Mouse (Mus musculus) layer of hippocampus, adult 18-20 months (tissue): ENCODE measurements around the gene Guca2b. TPM values are rescaled to one million over a fixed set of nuclear protein-coding genes. Genes with fewer than 3 reads are reported as not detected.
"Not testable (repeated sequence)": the region's sequence is repeated elsewhere in the genome, so short reads cannot be mapped to it uniquely, and the experiment has no call there.

Source experiments
- DNase-seq, 2 experiments: peaks; one replicate each; pipeline ENCODE4 v3.0.0; 2022; ENCODE audit warnings: low spot score in 2 of 2
- total RNA-seq, 2 experiments: library from RNA; stranded (reverse); gene quantifications; 2 replicates each; pipeline ENCODE4 v1.2.3; 2021

The Guca2b gene
- total RNA-seq, 2 experiments from 2014 or later: not detected

- no peak for DNase-seq
These were observed 508 bp downstream of the Guca2b start for GRCm38 (mm10) chr4:119658246-119658645.

- DNase-seq: no peak
These were observed 1.7 kb downstream of the Guca2b start for GRCm38 (mm10) chr4:119657011-119657410.

- DNase-seq: no peak
These were observed 16.1 kb downstream of the Guca2b start for GRCm38 (mm10) chr4:119642666-119643065.

GRCm38 (mm10) chr4:119638656-119639055 lies 20.1 kb downstream of the Guca2b start:
- no peak for DNase-seq

- DNase-seq: no peak
These were observed 20.8 kb downstream of the Guca2b start for GRCm38 (mm10) chr4:119637946-119638345.

GRCm38 (mm10) chr4:119637176-119637845 lies 21.4 kb downstream of the Guca2b start, which contains the start of gene Guca2a:
Gene Guca2a, plus strand, starts transcription at chr4:119637704.
- no peak for DNase-seq

GRCm38 (mm10) chr4:119636731-119637130 lies 22.0 kb downstream of the Guca2b start:
- DNase-seq: no peak

GRCm38 (mm10) chr4:119635686-119636085 lies 23.1 kb downstream of the Guca2b start:
- no peak for DNase-seq

- DNase-seq: no peak
These were observed 23.7 kb downstream of the Guca2b start for GRCm38 (mm10) chr4:119634908-119635660.

- no peak for DNase-seq
These were observed 24.8 kb downstream of the Guca2b start for GRCm38 (mm10) chr4:119633948-119634347.

GRCm38 (mm10) chr4:119633342-119633741 lies 25.4 kb downstream of the Guca2b start:
- DNase-seq: no peak

GRCm38 (mm10) chr4:119632721-119633120 lies 26.0 kb downstream of the Guca2b start:
- DNase-seq: no peak

GRCm38 (mm10) chr4:119631115-119631919 lies 27.4 kb downstream of the Guca2b start:
- DNase-seq: peak; percentile 55 to 71

- DNase-seq: not testable (repeated sequence)
These were observed 30.4 kb downstream of the Guca2b start for GRCm38 (mm10) chr4:119628363-119628762.

- no peak for DNase-seq
These were observed 31.4 kb downstream of the Guca2b start for GRCm38 (mm10) chr4:119627317-119627716.

GRCm38 (mm10) chr4:119626876-119627275 lies 31.9 kb downstream of the Guca2b start:
- no peak for DNase-seq

GRCm38 (mm10) chr4:119626081-119626645 lies 32.6 kb downstream of the Guca2b start:
- DNase-seq: no peak

- no peak for DNase-seq
These were observed 44.0 kb downstream of the Guca2b start for GRCm38 (mm10) chr4:119614724-119615123.

- DNase-seq: no peak
These were observed 44.7 kb downstream of the Guca2b start for GRCm38 (mm10) chr4:119614078-119614477.

GRCm38 (mm10) chr4:119609488-119609887 lies 49.3 kb downstream of the Guca2b start:
- no peak for DNase-seq
